Mouse (Mus musculus): ENCODE measurements around the gene Msx2. TPM values are rescaled to one million over a fixed set of nuclear protein-coding genes. Genes with fewer than 3 reads are reported as not detected.

Msx2 gene
- polyA plus RNA-seq, 1 experiment from 2014 or later, result 0.78 TPM

DNA sequence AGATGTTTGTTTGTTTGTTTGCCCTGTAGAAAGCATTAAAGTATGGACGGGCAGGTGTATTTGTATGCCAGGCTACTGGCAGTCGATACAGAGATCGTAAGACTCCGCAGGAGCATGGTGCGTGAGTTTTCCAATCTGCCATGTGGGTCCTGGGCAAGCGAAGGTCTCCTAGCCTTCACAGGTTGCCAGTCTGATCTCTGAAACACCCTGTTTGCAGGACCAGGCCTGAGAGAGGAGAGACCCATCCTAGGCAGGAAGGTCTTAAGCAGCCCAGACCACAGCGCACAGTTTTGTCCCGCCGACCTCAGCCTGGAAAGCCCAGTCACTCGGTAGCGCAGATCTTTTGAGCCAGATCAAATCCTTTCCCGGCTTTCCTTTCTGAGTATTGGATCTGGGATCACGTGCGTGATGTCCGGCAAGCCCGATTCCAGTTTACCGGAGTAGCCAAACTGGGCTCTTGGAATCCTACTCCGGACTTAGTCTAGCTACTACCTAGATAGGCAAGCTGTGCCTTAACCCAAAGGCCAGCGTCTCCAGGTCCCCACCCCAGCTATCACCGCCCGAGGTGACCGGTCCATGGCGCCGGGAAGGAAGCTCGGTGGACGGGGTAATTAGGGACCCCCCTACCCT, 7.6 kb downstream of the Msx2 start:
- no peak for DNase-seq
- peak overlapping the region; percentile 7; the same call in 1 of the 2 replicates for H3K4me2 ChIP-seq

DNA sequence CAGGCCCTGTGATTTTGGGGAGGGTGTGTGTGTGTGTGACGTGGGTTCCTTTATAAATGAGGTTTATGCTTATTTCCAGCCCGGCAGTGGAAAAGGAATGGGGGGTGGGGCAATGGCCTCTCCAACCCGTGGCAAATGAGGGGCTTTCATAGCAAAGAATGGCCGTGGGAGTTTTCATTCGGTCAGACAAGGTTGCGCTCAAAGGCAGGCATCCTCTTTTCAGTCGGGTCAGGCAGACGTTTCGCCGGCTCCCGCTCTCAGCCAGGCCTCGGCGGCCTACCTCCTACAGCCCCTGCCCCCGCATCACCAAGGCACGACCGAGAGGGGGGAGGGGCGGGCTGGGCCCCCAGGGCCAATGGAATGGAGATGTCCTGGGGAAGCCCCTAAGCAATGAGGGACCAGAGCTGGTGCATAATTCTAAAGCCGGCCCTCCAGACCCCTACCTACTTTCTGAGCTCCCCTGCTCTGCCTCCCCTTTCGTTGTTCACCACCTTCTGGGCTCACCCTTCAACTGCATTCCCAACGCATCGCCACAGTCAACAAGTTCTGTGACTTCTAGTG, 8.4 kb downstream of the Msx2 start:
- H3K9me3 ChIP-seq (ENCODE audit: low read depth, low read length), result no peaks in the 10 kb centered on the region
- H3K36me3 ChIP-seq (ENCODE audit: insufficient read depth), result no peaks in the 10 kb centered on the region
- 0 out of 2 replicates have a peak, but pooled peaks cover 6% of the 10 kb centered on the region for H3K4me1 ChIP-seq (ENCODE audit: insufficient read depth)
- ATAC-seq (ENCODE audit: insufficient read depth) (no peak), DNase-seq (no peak)
- no peak overlapping the region for H3K4me3 ChIP-seq (ENCODE audit: low read depth, low read length)
- WGBS, result 6% methylated on average over 21 of the region's 21 CpGs
- no peak overlapping the region for H3K9ac ChIP-seq
- peaks cover 96% of the 10 kb centered on the region for H3K27me3 ChIP-seq (ENCODE audit: insufficient read depth, low read length)
- no peak overlapping the region for H3K27ac ChIP-seq (ENCODE audit: low read depth)
- TF ChIP-seq CTCF (IDR thresholded peaks at IDR 0.05; ENCODE audit: low read depth), result no peak
- H3K4me2 ChIP-seq, result no peak overlapping the region

More for the DNA sequence above, 7.6 kb downstream of the Msx2 start:
- Histone ChIP-seq H3K27ac (ENCODE audit: low read depth) (no peak overlapping the region), H3K4me1 (ENCODE audit: insufficient read depth) (0 out of 2 replicates have a peak, but pooled peaks cover 6% of the 10 kb centered on the region), H3K27me3 (ENCODE audit: insufficient read depth, low read length) (peaks cover 97% of the 10 kb centered on the region), H3K36me3 (ENCODE audit: insufficient read depth) (no peaks in the 10 kb centered on the region), H3K9ac (no peak overlapping the region), H3K4me3 (ENCODE audit: low read depth, low read length) (no peak overlapping the region), H3K9me3 (ENCODE audit: low read depth, low read length) (no peaks in the 10 kb centered on the region)
- TF ChIP-seq CTCF (IDR thresholded peaks at IDR 0.05; ENCODE audit: low read depth), result no peak
- no peak for ATAC-seq (ENCODE audit: insufficient read depth)
- 8% methylated on average over 26 of the region's 26 CpGs for WGBS

DNA sequence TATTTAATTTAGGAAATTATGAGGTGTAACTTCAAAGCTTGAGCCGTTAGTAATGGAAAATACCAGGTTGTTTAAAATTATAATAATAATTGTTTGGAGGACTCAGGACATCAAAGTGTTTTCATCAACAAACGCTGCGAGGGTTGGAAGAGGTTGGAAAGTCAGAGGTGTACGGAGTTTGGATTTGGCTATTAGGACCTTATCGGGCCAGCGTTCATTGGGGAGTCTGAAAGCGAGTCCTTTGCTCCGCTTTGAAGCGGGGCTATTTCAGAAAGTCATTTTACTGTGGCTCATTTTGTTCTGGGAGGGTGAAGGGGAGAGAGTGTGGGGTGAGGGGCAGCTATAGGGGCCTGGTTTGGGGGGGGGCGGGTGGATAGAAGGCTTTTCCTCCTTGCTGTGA, 8.9 kb downstream of the Msx2 start:
- peaks cover 90% of the 10 kb centered on the region for H3K27me3 ChIP-seq (ENCODE audit: insufficient read depth, low read length)
- ATAC-seq (ENCODE audit: insufficient read depth) (no peak), DNase-seq (no peak)
- no peak overlapping the region for H3K9ac ChIP-seq
- H3K9me3 ChIP-seq (ENCODE audit: low read depth, low read length), result no peaks in the 10 kb centered on the region
- no peak for TF ChIP-seq CTCF (IDR thresholded peaks at IDR 0.05; ENCODE audit: low read depth)
- no peak overlapping the region for H3K27ac ChIP-seq (ENCODE audit: low read depth)
- H3K4me1 ChIP-seq (ENCODE audit: insufficient read depth), result 0 out of 2 replicates have a peak, but pooled peaks cover 6% of the 10 kb centered on the region
- no peak overlapping the region for H3K4me3 ChIP-seq (ENCODE audit: low read depth, low read length)
- H3K4me2 ChIP-seq, result no peak overlapping the region
- WGBS, result 7% methylated on average over 10 of the region's 10 CpGs
- H3K36me3 ChIP-seq (ENCODE audit: insufficient read depth), result no peaks in the 10 kb centered on the region

DNA sequence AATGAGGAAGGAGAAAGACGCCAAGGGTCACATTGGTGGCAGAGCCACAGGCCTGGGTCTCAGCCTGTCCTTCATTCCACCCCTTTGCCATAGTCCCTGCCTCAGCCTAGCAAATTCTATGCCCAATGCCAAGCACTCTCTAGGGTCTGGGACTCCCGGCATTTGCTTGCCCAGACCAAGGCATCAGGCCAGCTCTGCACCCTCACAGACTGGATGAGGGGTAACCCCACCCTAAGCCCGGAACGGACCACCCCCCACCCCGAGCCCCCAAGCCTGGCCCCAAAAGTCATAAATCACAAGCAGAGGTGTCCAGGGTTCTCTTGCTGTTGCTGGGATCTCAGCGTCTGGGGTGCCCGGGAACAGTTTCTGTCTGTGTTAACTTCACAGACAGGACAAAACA, 9.8 kb downstream of the Msx2 start:
- no peak for DNase-seq
- no peak for TF ChIP-seq CTCF (IDR thresholded peaks at IDR 0.05; ENCODE audit: low read depth)
- Histone ChIP-seq H3K27me3 (ENCODE audit: insufficient read depth, low read length) (peaks cover 81% of the 10 kb centered on the region), H3K27ac (ENCODE audit: low read depth) (no peak overlapping the region), H3K4me3 (ENCODE audit: low read depth, low read length) (no peak overlapping the region), H3K9ac (no peak overlapping the region), H3K4me2 (no peak overlapping the region), H3K4me1 (ENCODE audit: insufficient read depth) (0 out of 2 replicates have a peak, but pooled peaks cover 6% of the 10 kb centered on the region), H3K9me3 (ENCODE audit: low read depth, low read length) (no peaks in the 10 kb centered on the region), H3K36me3 (ENCODE audit: insufficient read depth) (no peaks in the 10 kb centered on the region)
- 1% methylated on average over 7 of the region's 7 CpGs for WGBS
- ATAC-seq (ENCODE audit: insufficient read depth), result no peak

DNA sequence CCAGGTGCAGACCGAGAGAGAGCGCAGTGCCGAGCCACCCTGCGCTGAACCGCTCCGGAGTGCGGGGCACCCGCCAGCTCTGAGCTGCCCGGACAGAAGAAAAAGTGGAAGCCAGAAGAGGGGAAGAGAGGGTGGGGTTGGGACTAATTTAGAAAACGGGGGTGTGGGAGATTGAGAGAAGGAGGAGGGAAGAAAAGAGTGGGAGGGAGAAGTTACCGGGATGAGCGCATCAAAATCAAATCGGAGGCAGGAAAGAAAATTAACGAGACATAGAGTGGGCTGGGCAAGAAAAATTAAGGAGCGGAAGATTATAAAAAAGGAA, 10.3 kb downstream of the Msx2 start:
- no peak for TF ChIP-seq CTCF (IDR thresholded peaks at IDR 0.05; ENCODE audit: low read depth)
- Histone ChIP-seq H3K27me3 (ENCODE audit: insufficient read depth, low read length) (peaks cover 78% of the 10 kb centered on the region), H3K9ac (no peak overlapping the region), H3K4me3 (ENCODE audit: low read depth, low read length) (peak overlapping the region; percentile 32), H3K36me3 (ENCODE audit: insufficient read depth) (no peaks in the 10 kb centered on the region), H3K4me1 (ENCODE audit: insufficient read depth) (0 out of 2 replicates have a peak, but pooled peaks cover 6% of the 10 kb centered on the region), H3K4me2 (peak overlapping the region; percentile 61), H3K9me3 (ENCODE audit: low read depth, low read length) (no peaks in the 10 kb centered on the region), H3K27ac (ENCODE audit: low read depth) (no peak overlapping the region)
- no peak for ATAC-seq (ENCODE audit: insufficient read depth)
- no peak for DNase-seq
- 1% methylated on average over 15 of the region's 15 CpGs for WGBS

DNA sequence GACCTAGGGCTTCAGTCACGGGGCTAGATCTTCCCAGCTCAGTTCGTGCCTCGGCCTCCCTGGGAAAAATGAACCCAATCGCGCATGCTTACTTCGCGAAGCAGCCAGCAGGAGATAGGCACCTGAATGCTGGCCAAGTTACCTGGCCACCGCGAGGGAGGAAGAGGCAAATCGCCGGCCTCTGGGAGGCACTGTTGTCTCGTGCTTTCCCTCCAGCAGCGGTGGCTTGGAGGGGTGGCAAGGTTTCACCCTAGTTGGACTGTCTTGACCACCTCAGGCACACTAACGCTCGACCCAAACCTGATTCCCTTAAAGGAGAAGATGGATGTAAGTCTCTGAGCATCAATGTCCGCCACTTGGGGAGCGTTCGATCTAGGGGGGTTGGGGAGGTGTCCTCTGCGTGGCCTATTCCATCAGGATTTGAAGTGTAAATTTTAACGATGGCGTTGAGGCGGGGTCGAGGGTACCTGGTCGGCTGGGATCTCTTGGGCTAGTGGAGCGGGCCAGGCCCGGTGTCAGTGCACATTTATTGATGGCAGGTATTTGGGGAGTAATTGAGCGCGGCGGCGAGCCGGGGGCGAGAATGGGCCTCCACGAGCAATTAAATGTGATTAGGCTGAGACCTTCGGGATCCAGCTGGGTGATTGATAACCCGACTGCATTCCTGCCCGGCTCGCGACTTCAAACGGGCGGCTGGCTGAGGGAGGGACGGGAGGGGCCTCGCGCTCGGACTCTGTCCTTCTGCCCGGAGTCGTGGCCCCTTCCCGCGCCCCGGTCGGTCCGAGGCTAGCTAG, 10.8 kb downstream of the Msx2 start:
- H3K4me2 ChIP-seq, result peak overlapping the region; percentile 61
- H3K27ac ChIP-seq (ENCODE audit: low read depth), result no peak overlapping the region
- 0 out of 2 replicates have a peak, but pooled peaks cover 6% of the 10 kb centered on the region for H3K4me1 ChIP-seq (ENCODE audit: insufficient read depth)
- ATAC-seq (ENCODE audit: insufficient read depth) (no peak), DNase-seq (peak; percentile 67)
- peaks cover 73% of the 10 kb centered on the region for H3K27me3 ChIP-seq (ENCODE audit: insufficient read depth, low read length)
- H3K4me3 ChIP-seq (ENCODE audit: low read depth, low read length), result peak overlapping the region; percentile 32
- H3K9me3 ChIP-seq (ENCODE audit: low read depth, low read length), result no peaks in the 10 kb centered on the region
- peak; percentile 76 for TF ChIP-seq CTCF (IDR thresholded peaks at IDR 0.05; ENCODE audit: low read depth)
- no peak overlapping the region for H3K9ac ChIP-seq
- WGBS, result under 1% methylated on average over 51 of the region's 51 CpGs
- H3K36me3 ChIP-seq (ENCODE audit: insufficient read depth), result no peaks in the 10 kb centered on the region

DNA sequence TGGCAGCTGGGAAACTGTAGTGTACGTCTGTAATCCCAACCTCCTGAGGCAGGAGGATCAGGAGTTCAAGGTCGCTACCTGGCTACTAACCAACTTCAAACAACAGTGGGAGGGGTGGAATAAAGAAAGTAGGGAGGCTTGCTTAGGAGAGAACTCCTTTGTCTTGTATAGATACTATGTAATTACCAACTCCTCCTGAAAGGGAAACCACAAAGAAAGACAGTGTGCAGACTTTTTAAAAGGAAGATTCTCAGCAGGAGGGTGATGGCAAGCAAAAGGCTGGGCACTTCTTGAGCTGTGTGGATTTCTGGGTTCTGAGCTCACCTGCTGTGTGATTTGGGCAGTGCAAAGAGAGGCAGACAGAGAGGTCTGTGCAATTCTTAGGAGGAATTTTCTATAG, 11.5 kb downstream of the Msx2 start:
- no peak overlapping the region for H3K4me2 ChIP-seq
- TF ChIP-seq CTCF (IDR thresholded peaks at IDR 0.05; ENCODE audit: low read depth), result no peak
- no peaks in the 10 kb centered on the region for H3K9me3 ChIP-seq (ENCODE audit: low read depth, low read length)
- 44% methylated on average over 2 of the region's 2 CpGs for WGBS
- 0 out of 2 replicates have a peak, but pooled peaks cover 6% of the 10 kb centered on the region for H3K4me1 ChIP-seq (ENCODE audit: insufficient read depth)
- H3K4me3 ChIP-seq (ENCODE audit: low read depth, low read length), result no peak overlapping the region
- ATAC-seq (ENCODE audit: insufficient read depth) (no peak), DNase-seq (no peak)
- no peaks in the 10 kb centered on the region for H3K36me3 ChIP-seq (ENCODE audit: insufficient read depth)
- peaks cover 66% of the 10 kb centered on the region for H3K27me3 ChIP-seq (ENCODE audit: insufficient read depth, low read length)
- no peak overlapping the region for H3K9ac ChIP-seq
- H3K27ac ChIP-seq (ENCODE audit: low read depth), result no peak overlapping the region

Data from lung, embryonic 14.5 days (tissue).